In the genomic region with DNA sequence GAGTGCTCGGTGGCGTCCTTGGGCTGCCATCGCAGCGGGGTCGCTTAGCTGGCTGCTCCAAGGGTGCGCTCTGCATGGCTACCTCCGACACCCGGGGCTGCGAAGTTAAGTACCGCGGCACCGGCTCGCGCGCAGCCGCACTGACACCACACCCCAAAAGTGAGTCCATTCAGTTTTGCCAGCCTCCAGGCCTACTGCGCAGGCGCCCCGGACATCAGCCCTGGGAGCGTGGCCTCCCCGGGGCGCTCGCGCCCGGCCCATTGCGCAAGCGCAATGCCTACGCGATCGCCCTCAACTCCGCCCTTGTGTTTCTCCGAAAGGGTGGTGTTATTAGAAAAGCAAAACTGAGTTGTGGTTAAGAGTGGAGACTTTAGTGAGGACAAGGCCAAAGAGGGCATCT, we compare ENCODE assay signal across 8 mouse cellular contexts. TPM values are rescaled to one million over a fixed set of nuclear protein-coding genes. Genes with fewer than 3 reads are reported as not detected.
DNase-seq lines count a peak whose midpoint lies in the region; ATAC-seq and TF ChIP-seq lines count a peak whose summit lies in the region.

A gene (minus strand): TSS at position 252 of the 400 bp plus-strand sequence.

- H3K4me3 ChIP-seq in forebrain, embryonic 10.5 days = peak within 1 kb of the TSS; percentile 75
- peak within 1 kb of the TSS; percentile 67 for H3K4me3 ChIP-seq in heart, embryonic 15.5 days
- peak within 1 kb of the TSS; percentile 75 to 89 for H3K4me3 ChIP-seq in liver, embryonic 14.5 days (ENCODE audit: insufficient read depth in 1 of 2, low read depth in 2 of 2, low read length in 2 of 2)
- H3K4me3 ChIP-seq in neural tube, embryonic 11.5 days (ENCODE audit: low read depth, low read length) = peak within 1 kb of the TSS; percentile 71
- peak within 1 kb of the TSS; percentile 69 for H3K4me3 ChIP-seq in stomach, postnatal 0 days (ENCODE audit: low read depth, low read length)

- peak within 1 kb of the TSS; percentile 88 for H3K27ac ChIP-seq in forebrain, embryonic 10.5 days
- H3K27ac ChIP-seq in heart, embryonic 15.5 days = peak within 1 kb of the TSS; percentile 76
- H3K27ac ChIP-seq in liver, embryonic 14.5 days = peak within 1 kb of the TSS; percentile 84
- H3K27ac ChIP-seq in neural tube, embryonic 11.5 days (ENCODE audit: low read depth, low read length) = no peak within 1 kb of the TSS
- H3K27ac ChIP-seq in stomach, postnatal 0 days (replicated peaks) = peak within 1 kb of the TSS; percentile 82

- peak within 1 kb of the TSS; percentile 72 for H3K9ac ChIP-seq in heart, embryonic 15.5 days
- peak within 1 kb of the TSS; percentile 91 for H3K9ac ChIP-seq in liver, embryonic 14.5 days (replicated peaks)
- H3K9ac ChIP-seq in neural tube, embryonic 11.5 days (ENCODE audit: low read length) = peak within 1 kb of the TSS; percentile 69
- peak within 1 kb of the TSS; percentile 75 for H3K9ac ChIP-seq in stomach, postnatal 0 days (ENCODE audit: low read length)

- TF ChIP-seq EP300 in liver, embryonic 14.5 days (IDR thresholded peaks at IDR 0.05; ENCODE audit: low read depth) = no peak
- TF ChIP-seq EP300 in stomach, postnatal 0 days (optimal IDR thresholded peaks at IDR 0.05) = no peak

- no peaks in the 10 kb centered on the region for H3K36me3 ChIP-seq in forebrain, embryonic 10.5 days (replicated peaks)
- no peaks in the 10 kb centered on the region for H3K36me3 ChIP-seq in heart, embryonic 15.5 days
- H3K36me3 ChIP-seq in liver, embryonic 14.5 days (replicated peaks; ENCODE audit: control insufficient read depth, insufficient read depth, low read depth) = no peaks in the 10 kb centered on the region
- H3K36me3 ChIP-seq in neural tube, embryonic 11.5 days (ENCODE audit: control insufficient read depth, insufficient read depth, low read length) = no peaks in the 10 kb centered on the region
- no peaks in the 10 kb centered on the region for H3K36me3 ChIP-seq in stomach, postnatal 0 days (ENCODE audit: control insufficient read depth, insufficient read depth, low read length)

- H3K4me2 ChIP-seq in heart, embryonic 15.5 days = peak within 1 kb of the TSS; percentile 95
- H3K4me2 ChIP-seq in liver, embryonic 14.5 days (ENCODE audit: low read depth) = peak within 1 kb of the TSS; percentile 94
- H3K4me2 ChIP-seq in neural tube, embryonic 11.5 days (ENCODE audit: low read depth) = peak within 1 kb of the TSS; percentile 91
- peak within 1 kb of the TSS; percentile 95 for H3K4me2 ChIP-seq in stomach, postnatal 0 days (replicated peaks; ENCODE audit: low read depth)

- H3K27me3 ChIP-seq in forebrain, embryonic 10.5 days (ENCODE audit: poor library complexity, severe bottlenecking) = no peaks in the 10 kb centered on the region
- no peaks in the 10 kb centered on the region for H3K27me3 ChIP-seq in heart, embryonic 15.5 days
- no peaks in the 10 kb centered on the region for H3K27me3 ChIP-seq in liver, embryonic 14.5 days (ENCODE audit: control insufficient read depth, insufficient read depth, low read length)
- no peaks in the 10 kb centered on the region for H3K27me3 ChIP-seq in neural tube, embryonic 11.5 days (ENCODE audit: control insufficient read depth, insufficient read depth, low read length)
- no peaks in the 10 kb centered on the region for H3K27me3 ChIP-seq in stomach, postnatal 0 days (ENCODE audit: control insufficient read depth, insufficient read depth, low read length)

- H3K4me1 ChIP-seq in forebrain, embryonic 10.5 days = peaks cover 20% of the 10 kb centered on the region
- H3K4me1 ChIP-seq in heart, embryonic 15.5 days (replicated peaks) = peaks cover 14% of the 10 kb centered on the region
- H3K4me1 ChIP-seq in liver, embryonic 14.5 days (replicated peaks; ENCODE audit: control insufficient read depth in 2 of 2, insufficient read depth in 2 of 2, low read length in 1 of 2) = peaks cover 10 to 38% of the 10 kb centered on the region in 2 experiments
- H3K4me1 ChIP-seq in neural tube, embryonic 11.5 days (ENCODE audit: control insufficient read depth, insufficient read depth, low read length) = no peaks in the 10 kb centered on the region
- peaks cover 3% of the 10 kb centered on the region; the same call in 1 of the 2 replicates for H3K4me1 ChIP-seq in stomach, postnatal 0 days (replicated peaks; ENCODE audit: control insufficient read depth, insufficient read depth)

- WGBS in forebrain, embryonic 10.5 days = under 1% methylated on average over 32 of the region's 32 CpGs
- WGBS in heart, embryonic 15.5 days = under 1% methylated on average over 32 of the region's 32 CpGs
- 0% methylated on average over 32 of the region's 32 CpGs for WGBS in liver, embryonic 14.5 days (ENCODE audit: insufficient replicate concordance)
- under 1% methylated on average over 32 of the region's 32 CpGs for WGBS in neural tube, embryonic 11.5 days
- WGBS in stomach, postnatal 0 days = under 1% methylated on average over 32 of the region's 32 CpGs

- H3K9me3 ChIP-seq in forebrain, embryonic 10.5 days = no peaks in the 10 kb centered on the region
- 0 out of 2 replicates have a peak, but pooled peaks cover 4% of the 10 kb centered on the region for H3K9me3 ChIP-seq in heart, embryonic 15.5 days (replicated peaks)
- H3K9me3 ChIP-seq in liver, embryonic 14.5 days (ENCODE audit: control insufficient read depth, low read length) = no peaks in the 10 kb centered on the region
- no peaks in the 10 kb centered on the region for H3K9me3 ChIP-seq in neural tube, embryonic 11.5 days (ENCODE audit: control insufficient read depth, low read length)
- no peaks in the 10 kb centered on the region for H3K9me3 ChIP-seq in stomach, postnatal 0 days (ENCODE audit: control insufficient read depth, low read length)

- DNase-seq in c-Kit-negative CD71-positive TER-119-positive erythroid progenitor cells, embryonic 14.5 days (ENCODE audit: low read depth, low spot score) = peak; percentile 97
- DNase-seq in forebrain, embryonic 10.5 days (ENCODE audit: extremely low spot score, low spot score) = peak; percentile 93
- peak; percentile 96 to 97 for DNase-seq in kidney, postnatal 25 days
- DNase-seq in liver, embryonic 14.5 days (ENCODE audit: low read depth in 3 of 3, low spot score in 3 of 3) = peak; percentile 94 to 97 (median 96)
- DNase-seq in neural tube, embryonic 11.5 days (ENCODE audit: low spot score) = peak; percentile 95
- DNase-seq in stomach, postnatal 0 days (ENCODE audit: low spot score) = peak; percentile 97

- TF ChIP-seq CTCF in liver, embryonic 14.5 days (IDR thresholded peaks at IDR 0.05; ENCODE audit: low read depth) = no peak
- TF ChIP-seq CTCF in stomach, postnatal 0 days (IDR thresholded peaks at IDR 0.05; ENCODE audit: low read depth) = no peak; the same call in 1 of the 2 replicates

- ATAC-seq in CD4-positive, CD25-positive, alpha-beta regulatory T cell, adult 4 months = peak; percentile 65
- ATAC-seq in heart, embryonic 15.5 days (replicated peaks; ENCODE audit: insufficient number of reproducible peaks, insufficient read depth, low FRiP score, low read depth) = peak; percentile 91
- ATAC-seq in liver, embryonic 14.5 days (ENCODE audit: insufficient read depth) = peak; percentile 96
- peak; percentile 85 for ATAC-seq in neural tube, embryonic 11.5 days (ENCODE audit: insufficient read depth, low FRiP score, low TSS enrichment)
- ATAC-seq in stomach, postnatal 0 days (ENCODE audit: low FRiP score, low TSS enrichment) = peak; percentile 91

RNA-seq across cellular contexts. Expression of the gene that starts here (rescaled TPM):
- 100 to 1,000 TPM; 611 to 673 TPM for polyA plus RNA-seq in CD4-positive, CD25-positive, alpha-beta regulatory T cell, adult 4 months (2017; shearing (Covaris generic))
- polyA plus RNA-seq in forebrain, embryonic 10.5 days (2016; fragmentation: Nextera tagmentation; extraction: Ambion mirVana) = 29.4 and 30.4 TPM in 2 replicates
- 14.2 and 16.2 TPM in 2 replicates for polyA plus RNA-seq in heart, embryonic 15.5 days (2015; fragmentation: Nextera tagmentation; extraction: Ambion mirVana)
- polyA plus RNA-seq in liver, embryonic 14.5 days (2012; rRNA removed) = 8.5 and 11.9 TPM in 2 replicates
- 17.6 and 18.0 TPM in 2 replicates for polyA plus RNA-seq in liver, embryonic 14.5 days (2014; fragmentation: Nextera tagmentation; extraction: Ambion mirVana)
- polyA plus RNA-seq in neural tube, embryonic 11.5 days (2014; fragmentation: Nextera tagmentation; extraction: Ambion mirVana) = 18.7 and 22.8 TPM in 2 replicates
- 16.1 and 17.4 TPM in 2 replicates for polyA plus RNA-seq in stomach, postnatal 0 days (2015; fragmentation: Nextera tagmentation; extraction: Ambion mirVana)

Comparison
In these comparisons a context has a peak if more than half of its experiments do, and no peak if none do; other contexts are left out.
1. RNA of the gene that starts here (polyA plus RNA-seq): 611 to 673 TPM in CD4-positive, CD25-positive, alpha-beta regulatory T cell, adult 4 months; 29.4 to 30.4 TPM in forebrain, embryonic 10.5 days, 18.7 to 22.8 TPM in neural tube, embryonic 11.5 days, 8.5 to 18.0 TPM in liver, embryonic 14.5 days, 16.1 to 17.4 TPM in stomach, postnatal 0 days and 14.2 to 16.2 TPM in heart, embryonic 15.5 days; every median in the first group is over 10 times any median in the second.
2. Peak in every context shown above with its lines, with median percentiles within 50 percentile points of each other: ATAC-seq, DNase-seq, H3K4me3 ChIP-seq, H3K4me2 ChIP-seq and H3K9ac ChIP-seq.